Comparison of ENCODE assay signal across 9 mouse cellular contexts in the genomic region with DNA sequence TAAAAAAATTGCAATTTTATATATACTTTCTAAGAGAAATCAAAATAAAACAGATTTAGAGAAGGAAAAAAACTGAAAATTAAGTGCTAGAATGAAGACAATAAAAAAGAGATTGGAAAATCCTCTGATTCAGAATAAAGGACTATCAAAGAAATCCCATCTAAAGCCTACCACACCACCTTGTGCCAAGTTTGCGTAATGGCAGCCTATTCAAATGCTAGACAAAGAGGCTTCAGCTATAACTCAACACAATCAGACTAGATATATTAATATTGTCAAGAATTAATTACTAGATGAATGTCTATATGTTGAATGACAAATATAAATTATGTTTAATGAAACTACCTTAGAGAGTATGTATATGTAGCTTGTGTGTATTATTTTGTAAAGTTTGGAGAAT.
DNase-seq lines count a peak whose midpoint lies in the region; ATAC-seq lines count a peak whose summit lies in the region.
"Had no signal": no experiment of that assay in that cellular context is flagged by ENCODE, and none has a peak within 500 bp of the region (broad histone marks: within the 10 kb centered on the region; RNA-seq: fewer than 3 reads in every experiment).

No protein-coding gene starts in this region.

- intact Hi-C loops in left cerebral cortex, postnatal 25 days (cut with DNase I), result loop anchor here (5.0 kb wide), 1 partner anchor 583 kb away; the partner anchor contains the start of gene Grik2

- no peak overlapping the region for H3K4me2 ChIP-seq in kidney, embryonic 14.5 days (replicated peaks; ENCODE audit: low read depth, low read length)

- H3K27me3 ChIP-seq in kidney, embryonic 14.5 days (ENCODE audit: control insufficient read depth, insufficient read depth, low read length), result no peaks in the 10 kb centered on the region

- no peak overlapping the region for H3K9ac ChIP-seq in kidney, embryonic 14.5 days (ENCODE audit: low read depth, low read length)

- 76% methylated on average over 1 of the region's 1 CpGs for WGBS in kidney, embryonic 14.5 days

- peak; percentile 3 for DNase-seq in kidney, postnatal 10 days
- peak; percentile 67 for DNase-seq in NIH3T3 (ENCODE audit: low read depth)
- peak; percentile 50 for DNase-seq in embryo, embryonic 10.5 days (ENCODE audit: low spot score)
- DNase-seq in left cerebral cortex, postnatal 25 days (ENCODE audit: low spot score in 2 of 2), result peak; percentile 16 to 35
- DNase-seq in thymus, postnatal 36 days, result no peak
- DNase-seq in urinary bladder, postnatal 25 days (ENCODE audit: low spot score), result no peak

- H3K36me3 ChIP-seq in kidney, embryonic 14.5 days (ENCODE audit: control insufficient read depth, insufficient read depth, low read length), result no peaks in the 10 kb centered on the region

- no peaks in the 10 kb centered on the region for H3K9me3 ChIP-seq in kidney, embryonic 14.5 days (ENCODE audit: control insufficient read depth, low read length)

- no peak for ATAC-seq in kidney, embryonic 14.5 days (ENCODE audit: low FRiP score, low TSS enrichment)
- no peak for ATAC-seq in granulocyte monocyte progenitor cell, adult 5-6 weeks (replicated peaks; ENCODE audit: poor library complexity, severe bottlenecking)

- H3K4me1 ChIP-seq in kidney, embryonic 14.5 days (ENCODE audit: control insufficient read depth, insufficient read depth, low read length), result no peaks in the 10 kb centered on the region

- no peak overlapping the region for H3K27ac ChIP-seq in kidney, embryonic 14.5 days (ENCODE audit: low read depth, low read length)
- H3K27ac ChIP-seq: macrophage had no signal

- H3K4me3 ChIP-seq in kidney, embryonic 14.5 days (ENCODE audit: low read length), result no peak overlapping the region

Comparison
In these comparisons a context has a peak if more than half of its experiments do, and no peak if none do; other contexts are left out.
1. DNase-seq: peak in kidney, postnatal 10 days (single experiment), NIH3T3 (single experiment), embryo, embryonic 10.5 days (single experiment) and left cerebral cortex, postnatal 25 days (2 of 2); none in thymus, postnatal 36 days (0 of 2) and urinary bladder, postnatal 25 days (single experiment).